24 mouse cellular contexts compared by ENCODE assay signal in the genomic region with DNA sequence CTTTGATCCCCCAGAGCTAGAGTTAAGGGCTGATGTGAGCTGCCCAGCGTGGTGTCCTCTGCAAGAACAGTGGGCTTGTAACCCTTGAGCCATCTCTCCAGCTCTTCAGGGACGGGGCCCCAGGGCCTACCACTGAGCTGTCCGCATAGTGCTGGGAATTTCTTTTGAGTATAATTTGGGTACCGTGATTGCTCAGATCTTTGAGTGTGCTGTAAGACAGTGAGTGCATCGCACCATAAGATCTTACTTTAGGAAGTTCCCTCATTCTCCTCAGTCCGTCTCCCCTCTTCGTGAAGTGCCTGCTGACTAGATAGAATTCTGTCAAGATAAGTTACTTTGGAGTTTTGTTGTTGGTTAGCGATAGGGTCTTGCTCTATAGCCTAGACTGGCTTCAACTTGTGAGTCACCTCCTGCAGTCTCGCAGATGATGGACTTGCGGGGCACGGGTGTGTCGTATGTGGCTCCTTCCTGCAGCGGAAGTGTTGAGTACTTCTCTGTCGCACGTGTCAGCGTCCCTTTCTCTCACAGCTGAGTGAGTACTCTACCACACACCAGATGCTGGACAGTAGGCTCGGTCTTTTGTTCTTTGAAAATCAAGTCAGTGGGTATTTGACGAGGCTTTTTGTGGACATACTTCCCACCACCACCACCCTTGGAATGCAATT. TPM values are rescaled to one million over a fixed set of nuclear protein-coding genes. Genes with fewer than 3 reads are reported as not detected.
DNase-seq lines count a peak whose midpoint lies in the region; ATAC-seq and TF ChIP-seq lines count a peak whose summit lies in the region.
"Had no signal": no experiment of that assay in that cellular context is flagged by ENCODE, and none has a peak within 500 bp of the region (broad histone marks: within the 10 kb centered on the region; RNA-seq: fewer than 3 reads in every experiment).

No protein-coding gene starts in this region.

- H3K4me2 ChIP-seq in liver, embryonic 12.5 days = peak overlapping the region; percentile 82
- no peak overlapping the region for H3K4me2 ChIP-seq in liver, embryonic 11.5 days
- H3K4me2 ChIP-seq in CH12.LX (ENCODE audit: insufficient read depth, low read depth, poor library complexity, severe bottlenecking) = no peak overlapping the region
- H3K4me2 ChIP-seq in liver, embryonic 16.5 days (ENCODE audit: low read depth, low read length) = 0 out of 2 replicates have a peak overlapping the region, but pooled peaks have one; percentile 2
- H3K4me2 ChIP-seq: forebrain, embryonic 12.5 days; limb, embryonic 15.5 days had no signal

- TF ChIP-seq POLR2A in CH12.LX (IDR thresholded peaks at IDR 0.05; ENCODE audit: low read depth, low read length) = no peak

- no peak for ATAC-seq in liver, embryonic 12.5 days
- no peak for ATAC-seq in liver, embryonic 11.5 days (replicated peaks; ENCODE audit: low FRiP score)
- no peak for ATAC-seq in liver, embryonic 16.5 days (ENCODE audit: low read depth)
- ATAC-seq: hindbrain, embryonic 16.5 days had no signal

- intact Hi-C loops in heart, postnatal 10 days (cut with DNase I) = no loop called here

- peak; percentile 82 for DNase-seq in heart, adult 11 months
- DNase-seq in heart, postnatal 10 days = no peak
- no peak for DNase-seq in liver, embryonic 11.5 days (ENCODE audit: low spot score)
- no peak for DNase-seq in CH12.LX (ENCODE audit: extremely low read depth)
- DNase-seq in cerebellum, postnatal 25 days = no peak
- DNase-seq in left cerebral cortex, adult 18-20 months (ENCODE audit: low spot score in 2 of 2) = no peak
- DNase-seq: adrenal gland, adult 8-10 months; B cell, adult 2 months; cerebellum, adult 18-20 months; heart, adult 2 months; kidney, adult 11 months; kidney, postnatal 10 days; right cerebral cortex, adult 18-20 months; spleen, adult 18-20 months; thymus, postnatal 4 days had no signal

- no peak for TF ChIP-seq CTCF in CH12.LX (conservative IDR thresholded peaks at IDR 0.05 in 1 of 2, IDR thresholded peaks at IDR 0.05 in 1 of 2; ENCODE audit: low read depth in 2 of 2, low read length in 2 of 2)

- peaks cover 70% of the 10 kb centered on the region for H3K36me3 ChIP-seq in liver, embryonic 12.5 days
- H3K36me3 ChIP-seq in liver, embryonic 11.5 days (ENCODE audit: control insufficient read depth, insufficient read depth, low read length) = peaks cover 37% of the 10 kb centered on the region
- H3K36me3 ChIP-seq in CH12.LX (replicated peaks in 1 of 2; ENCODE audit: control insufficient read depth in 1 of 2, insufficient read depth in 1 of 2, low read length in 1 of 2) = peaks cover 47 to 68% of the 10 kb centered on the region in 2 experiments
- peaks cover 53% of the 10 kb centered on the region for H3K36me3 ChIP-seq in liver, embryonic 16.5 days (ENCODE audit: control insufficient read depth, insufficient read depth)

- H3K9ac ChIP-seq in liver, embryonic 12.5 days = peak overlapping the region; percentile 32; the same call in 1 of the 2 replicates
- no peak overlapping the region; the same call in 1 of the 2 replicates for H3K9ac ChIP-seq in liver, embryonic 11.5 days (ENCODE audit: low read depth, low read length)
- no peak overlapping the region for H3K9ac ChIP-seq in CH12.LX (ENCODE audit: insufficient read depth, low read depth)
- H3K9ac ChIP-seq in liver, embryonic 16.5 days (ENCODE audit: low read depth, low read length) = no peak overlapping the region
- H3K9ac ChIP-seq: embryonic facial prominence, embryonic 13.5 days; forebrain, embryonic 12.5 days; limb, embryonic 15.5 days had no signal

- H3K4me1 ChIP-seq in liver, embryonic 12.5 days = peaks cover 41% of the 10 kb centered on the region
- peaks cover 17% of the 10 kb centered on the region for H3K4me1 ChIP-seq in liver, embryonic 11.5 days (replicated peaks; ENCODE audit: control insufficient read depth, insufficient read depth, low read length)
- H3K4me1 ChIP-seq in CH12.LX (ENCODE audit: control insufficient read depth in 1 of 2, insufficient read depth in 2 of 2) = peaks cover 16 to 36% of the 10 kb centered on the region in 2 experiments
- peaks cover 24% of the 10 kb centered on the region for H3K4me1 ChIP-seq in liver, embryonic 16.5 days (ENCODE audit: control insufficient read depth, low read depth, low read length)

- no peak overlapping the region for H3K27ac ChIP-seq in liver, embryonic 12.5 days
- H3K27ac ChIP-seq in liver, embryonic 11.5 days (ENCODE audit: low read depth, low read length) = no peak overlapping the region
- H3K27ac ChIP-seq in CH12.LX (ENCODE audit: insufficient read depth, low read depth) = no peak overlapping the region
- H3K27ac ChIP-seq in liver, embryonic 16.5 days (ENCODE audit: low read length) = no peak overlapping the region
- H3K27ac ChIP-seq: embryonic facial prominence, embryonic 13.5 days; forebrain, embryonic 12.5 days; heart, adult 2 months; limb, embryonic 15.5 days; midbrain, embryonic 10.5 days; stomach, postnatal 0 days had no signal

- in situ Hi-C loops in CH12.LX (cut with MboI; ENCODE audit: low pct_ligation_motif_present, low pct_unique_long_range_greater_than_20kb, low sequenced_read_pairs) = no loop called here

- 73% methylated on average over 18 of the region's 18 CpGs for WGBS in liver, embryonic 12.5 days (ENCODE audit: insufficient replicate concordance)
- 80% methylated on average over 18 of the region's 18 CpGs for WGBS in liver, embryonic 11.5 days
- WGBS in liver, embryonic 16.5 days (ENCODE audit: insufficient replicate concordance) = 78% methylated on average over 18 of the region's 18 CpGs

- H3K27me3 ChIP-seq in liver, embryonic 12.5 days (replicated peaks) = 0 out of 2 replicates have a peak, but pooled peaks cover 2% of the 10 kb centered on the region
- no peaks in the 10 kb centered on the region for H3K27me3 ChIP-seq in liver, embryonic 11.5 days (replicated peaks; ENCODE audit: control insufficient read depth, insufficient read depth, low read length)
- no peaks in the 10 kb centered on the region for H3K27me3 ChIP-seq in CH12.LX (replicated peaks)
- no peaks in the 10 kb centered on the region for H3K27me3 ChIP-seq in liver, embryonic 16.5 days (ENCODE audit: control insufficient read depth, insufficient read depth, low read depth, low read length)
- H3K27me3 ChIP-seq: embryonic facial prominence, embryonic 13.5 days; forebrain, embryonic 12.5 days; limb, embryonic 15.5 days had no signal

- no peak overlapping the region for H3K4me3 ChIP-seq in liver, embryonic 12.5 days
- H3K4me3 ChIP-seq in liver, embryonic 11.5 days (ENCODE audit: low read depth, low read length) = no peak overlapping the region
- H3K4me3 ChIP-seq in CH12.LX (replicated peaks in 1 of 3; ENCODE audit: low read depth in 2 of 3, low read length in 2 of 3, poor library complexity in 1 of 3) = no peak overlapping the region
- H3K4me3 ChIP-seq in liver, embryonic 16.5 days (ENCODE audit: low read depth, low read length) = no peak overlapping the region
- H3K4me3 ChIP-seq: embryonic facial prominence, embryonic 13.5 days; forebrain, embryonic 12.5 days; heart, adult 2 months; limb, embryonic 15.5 days had no signal

- H3K79me2 ChIP-seq in CH12.LX (replicated peaks; ENCODE audit: control insufficient read depth, extremely low read depth, insufficient read depth, poor library complexity, severe bottlenecking) = peaks cover 70% of the 10 kb centered on the region

- TF ChIP-seq RAD21 in CH12.LX (IDR thresholded peaks at IDR 0.05; ENCODE audit: low read depth, low read length) = no peak

- TF ChIP-seq EP300 in CH12.LX (IDR thresholded peaks at IDR 0.05; ENCODE audit: low read length) = no peak

- dilution Hi-C loops in CH12.LX (cut with MboI; ENCODE audit: extremely low pct_ligation_motif_present, extremely low pct_unique_long_range_greater_than_20kb, low sequenced_read_pairs) = no loop called here

- H3K9me3 ChIP-seq in liver, embryonic 12.5 days (replicated peaks) = no peaks in the 10 kb centered on the region
- 0 out of 2 replicates have a peak, but pooled peaks cover 2% of the 10 kb centered on the region for H3K9me3 ChIP-seq in liver, embryonic 11.5 days (ENCODE audit: control insufficient read depth, low read length)
- H3K9me3 ChIP-seq in CH12.LX (replicated peaks; ENCODE audit: low read length) = peaks cover 9% of the 10 kb centered on the region
- H3K9me3 ChIP-seq in liver, embryonic 16.5 days (replicated peaks; ENCODE audit: control insufficient read depth, low read length) = no peaks in the 10 kb centered on the region
- H3K9me3 ChIP-seq: embryonic facial prominence, embryonic 13.5 days; forebrain, embryonic 12.5 days; G1E; limb, embryonic 15.5 days had no signal

TF ChIP-seq in CH12.LX, 34 proteins besides CTCF, POLR2A, EP300 and RAD21:
- TF ChIP-seq E2F4 (IDR thresholded peaks at IDR 0.05; ENCODE audit: insufficient replicate concordance, low read depth, low read length) (no peak), BHLHE40 (IDR thresholded peaks at IDR 0.05; ENCODE audit: low read depth, low read length) (peak; percentile 38; the same call in 1 of the 2 replicates)

RNA-seq across cellular contexts. Expression of a gene that starts 3.7 kb away (rescaled TPM):
- total RNA-seq in heart, postnatal 10 days (2021) = 10 to 100 TPM; 15.4 to 15.9 TPM
- 70.9 and 72.5 TPM in 2 replicates for polyA plus RNA-seq in liver, embryonic 12.5 days (2016; fragmentation: Nextera tagmentation; extraction: Ambion mirVana)
- 97.7 and 112 TPM in 2 replicates for polyA plus RNA-seq in liver, embryonic 11.5 days (2014; fragmentation: Nextera tagmentation; extraction: Ambion mirVana)
- total RNA-seq in CH12.LX (2012; rRNA removed) (91.5 and 98.3 TPM in 2 replicates), CH12.LX (2014; rRNA removed) (113 and 118 TPM in 2 replicates)
- 99.3 and 113 TPM in 2 replicates for polyA plus RNA-seq in CH12.LX (2012; ENCODE audit: insufficient read length, low read depth)
- polyA plus RNA-seq in liver, embryonic 16.5 days (2015; fragmentation: Nextera tagmentation; extraction: Ambion mirVana) = 40.6 and 42.3 TPM in 2 replicates
- total RNA-seq in left cerebral cortex, adult 18-20 months (2021) = 1 to 10 TPM; 1.0 to 1.1 TPM

RNA-seq across cellular contexts. Expression of a gene that starts 52.2 kb away (rescaled TPM):
- 10 to 100 TPM; 12.3 to 17.1 TPM for total RNA-seq in heart, postnatal 10 days (2021)
- polyA plus RNA-seq in liver, embryonic 12.5 days (2016; fragmentation: Nextera tagmentation; extraction: Ambion mirVana) = 0.62 and 0.83 TPM in 2 replicates
- polyA plus RNA-seq in liver, embryonic 11.5 days (2014; fragmentation: Nextera tagmentation; extraction: Ambion mirVana) = 1.0 and 1.9 TPM in 2 replicates
- total RNA-seq in CH12.LX (2012; rRNA removed) (3.4 and 5.6 TPM in 2 replicates), CH12.LX (2014; rRNA removed) (2.6 and 2.8 TPM in 2 replicates)
- 1.1 and 1.4 TPM in 2 replicates for polyA plus RNA-seq in CH12.LX (2012; ENCODE audit: insufficient read length, low read depth)
- 0.59 and 0.62 TPM in 2 replicates for polyA plus RNA-seq in liver, embryonic 16.5 days (2015; fragmentation: Nextera tagmentation; extraction: Ambion mirVana)
- 1 to 10 TPM; 1.8 TPM for total RNA-seq in left cerebral cortex, adult 18-20 months (2021)
- polyA plus RNA-seq: G1E had no signal

Comparison
In these comparisons a context has a peak if more than half of its experiments do, and no peak if none do; other contexts are left out.
1. H3K4me2 ChIP-seq: peak in liver, embryonic 12.5 days (single experiment) and liver, embryonic 16.5 days (single experiment); none in liver, embryonic 11.5 days (single experiment) and CH12.LX (single experiment).